8 mouse cellular contexts compared by ENCODE assay signal in genomic region chr5:105415198-105415791, GRCm38 (mm10). TPM values are rescaled to one million over a fixed set of nuclear protein-coding genes. Genes with fewer than 3 reads are reported as not detected.
DNase-seq lines count a peak whose midpoint lies in the region; ATAC-seq lines count a peak whose summit lies in the region.

Lrrc8b (plus strand) TSS chr5:105415775.

- WGBS in intestine, embryonic 16.5 days: under 1% methylated on average over 63 of the region's 63 CpGs

- ATAC-seq in intestine, embryonic 16.5 days: peak; percentile 94

- H3K27me3 ChIP-seq in intestine, embryonic 16.5 days (replicated peaks; ENCODE audit: control insufficient read depth, insufficient read depth, low read length): no peaks in the 10 kb centered on the region

- H3K9me3 ChIP-seq in intestine, embryonic 16.5 days (ENCODE audit: control insufficient read depth, low read length): no peaks in the 10 kb centered on the region

- H3K27ac ChIP-seq in intestine, embryonic 16.5 days (ENCODE audit: low read length): peak within 1 kb of the TSS; percentile 90

- peak within 1 kb of the TSS; percentile 84 for H3K4me3 ChIP-seq in intestine, embryonic 16.5 days (ENCODE audit: low read length)

- H3K9ac ChIP-seq in intestine, embryonic 16.5 days (ENCODE audit: low read depth, low read length): peak within 1 kb of the TSS; percentile 94

- no peaks in the 10 kb centered on the region for H3K36me3 ChIP-seq in intestine, embryonic 16.5 days (ENCODE audit: control insufficient read depth, insufficient read depth, low read length)

- peaks cover 7% of the 10 kb centered on the region; the same call in 1 of the 2 replicates for H3K4me1 ChIP-seq in intestine, embryonic 16.5 days (ENCODE audit: control insufficient read depth, insufficient read depth, low read length)

- intact Hi-C loops in left cerebral cortex, postnatal 25 days (cut with DNase I): loop anchor here (1.0 kb wide), 1 partner anchor 51 kb away; no protein-coding TSS in a partner anchor

- peak within 1 kb of the TSS; percentile 94 for H3K4me2 ChIP-seq in intestine, embryonic 16.5 days (ENCODE audit: low read depth, low read length)

- DNase-seq in adrenal gland, adult 8-10 months: peak; percentile 94
- peak; percentile 84 for DNase-seq in embryo, embryonic 9.5 days (ENCODE audit: extremely low spot score)
- DNase-seq in gastrocnemius, postnatal 4 days (ENCODE audit: low spot score in 2 of 2): peak; percentile 78 to 87
- DNase-seq in left cerebral cortex, postnatal 25 days (ENCODE audit: low spot score in 2 of 2): peak; percentile 85 to 89
- DNase-seq in mesoderm, embryonic 11.5 days (ENCODE audit: low read depth, low spot score): peak; percentile 89
- DNase-seq in right cerebral cortex, postnatal 25 days: peak; percentile 88
- DNase-seq in urinary bladder, postnatal 4 days (ENCODE audit: low spot score in 2 of 2): peak; percentile 83 to 84

RNA-seq across cellular contexts. Expression of gene Lrrc8b, which starts in this region (rescaled TPM):
- total RNA-seq in adrenal gland, adult 8-10 months (2022): 100 to 1,000 TPM in 1 of 4 experiments, 10 to 100 TPM in 3; 87.6 to 107 (median 90.0) TPM
- total RNA-seq in gastrocnemius, postnatal 4 days (2021): 10 to 100 TPM; 10.7 TPM
- polyA plus RNA-seq in intestine, embryonic 16.5 days (2015; fragmentation: Nextera tagmentation; extraction: Ambion mirVana): 3.1 and 3.7 TPM in 2 replicates
- total RNA-seq in left cerebral cortex, postnatal 25 days (2021): 10 to 100 TPM; 95.6 to 97.1 TPM

Comparison
In these comparisons a context has a peak if more than half of its experiments do, and no peak if none do; other contexts are left out.
1. Peak in every context shown above with its lines: DNase-seq, ATAC-seq, H3K4me3 ChIP-seq and H3K27ac ChIP-seq.
2. RNA of gene Lrrc8b (total RNA-seq): 95.6 to 97.1 TPM in left cerebral cortex, postnatal 25 days and 87.6 to 107 TPM in adrenal gland, adult 8-10 months; 10.7 TPM in gastrocnemius, postnatal 4 days; every median in the first group is over 4 times any median in the second.